Mouse (Mus musculus) spleen, adult 2 months (tissue): ENCODE data around the gene Nrm. TPM values are rescaled to one million over a fixed set of nuclear protein-coding genes. Genes with fewer than 3 reads are reported as not detected.

Experiments used
- DNase-seq, 2 experiments: peaks; one replicate each; pipeline versions ENCODE4 v3.0.0 to v3.0.0-alpha.2; 2012 to 2021; ENCODE audit warnings: low spot score in 2 of 2, low read depth in 1 of 2
- H3K27ac ChIP-seq: fragments of 200-500 bp; 2 replicates; pipeline ENCODE4 v1.5.1; 2012; ENCODE audit warnings: low read length, inconsistent platforms; ENCODE audit not compliant: insufficient read depth
- H3K27me3 ChIP-seq: fragments of 200-500 bp; 2 replicates; pipeline ENCODE4 v1.6.1; 2012; ENCODE audit warnings: mild to moderate bottlenecking, moderate library complexity, low read length, inconsistent platforms; ENCODE audit not compliant: control insufficient read depth, insufficient read depth
- H3K36me3 ChIP-seq: fragments of 200-500 bp; 2 replicates; pipeline ENCODE4 v1.6.1; 2012; ENCODE audit warnings: mild to moderate bottlenecking, low read length, inconsistent platforms; ENCODE audit not compliant: control insufficient read depth, insufficient read depth
- H3K4me1 ChIP-seq: fragments of 200-500 bp; 2 replicates; pipeline ENCODE4 v1.6.1; 2011; ENCODE audit warnings: inconsistent platforms; ENCODE audit not compliant: control insufficient read depth, insufficient read depth, insufficient read length
- H3K4me3 ChIP-seq: fragments of 200-500 bp; 2 replicates; pipeline ENCODE4 v1.5.1; 2011; ENCODE audit warnings: mild to moderate bottlenecking, inconsistent platforms; ENCODE audit not compliant: insufficient read depth, insufficient read length; ENCODE audit errors: extremely low read depth
- CTCF ChIP-seq: fragments of 200-500 bp; IDR thresholded peaks from 2 replicates; pipeline ENCODE4 v1.5.1; 2011; ENCODE audit warnings: mild to moderate bottlenecking, inconsistent platforms; ENCODE audit not compliant: insufficient read depth, insufficient read length, insufficient replicate concordance; ENCODE audit errors: extremely low read depth
- POLR2A ChIP-seq: fragments of 200-500 bp; IDR thresholded peaks from 2 replicates; pipeline ENCODE4 v1.6.1; 2011; ENCODE audit warnings: low read depth, low read length, inconsistent platforms
- WGBS: fragments of 180-500 bp; shearing (Covaris S2); methylation state at CpG from one replicate; pipeline ENCODE4 v1.1.7; 2018; 5-methylcytosine and 5-hydroxymethylcytosine counted together
- polyA plus RNA-seq: library from polyadenylated mRNA; depleted of rRNA; stranded (reverse); fragments of >200 nt; gene quantifications from 2 replicates; pipeline ENCODE4 v1.2.3, GENCODE M21; 2012; rRNA removed

Gene Nrm
- polyA plus RNA-seq, result 58.5 and 84.2 TPM in 2 replicates

- under 1% methylated on average over 47 of the region's 47 CpGs for WGBS
- peaks cover 3% of the 10 kb centered on the region; the same call in 1 of the 2 replicates for H3K4me1 ChIP-seq
- DNase-seq, result peak in 1 of 2 experiments; percentile 81
- TF ChIP-seq CTCF (no peak), POLR2A (peak; percentile 15; the same call in 1 of the 2 replicates)
- peak within 1 kb of the TSS; percentile 53 for H3K27ac ChIP-seq
- H3K27me3 ChIP-seq, result no peaks in the 10 kb centered on the region
- peak within 1 kb of the TSS; percentile 78 for H3K4me3 ChIP-seq
- H3K36me3 ChIP-seq, result 0 out of 2 replicates have a peak, but pooled peaks cover 4% of the 10 kb centered on the region
These were observed at the start of gene Nrm for GRCm38 (mm10) chr17:35861198-35861857. Nrm (plus strand) TSS chr17:35861318.

- WGBS, result 89% methylated on average over 5 of the region's 5 CpGs
- TF ChIP-seq POLR2A (no peak), CTCF (no peak)
- peaks cover 7% of the 10 kb centered on the region; the same call in 1 of the 2 replicates for H3K4me1 ChIP-seq
These were observed 48.8 kb upstream of the Nrm start for GRCm38 (mm10) chr17:35812307-35812706.

GRCm38 (mm10) chr17:35812736-35813135, 48.4 kb upstream of the Nrm start:
- DNase-seq, result no peak
- 68% methylated on average over 6 of the region's 6 CpGs for WGBS

More at GRCm38 (mm10) chr17:35812307-35812706, 48.8 kb upstream of the Nrm start:
- Histone ChIP-seq H3K36me3 (no peaks in the 10 kb centered on the region), H3K27ac (no peak overlapping the region), H3K4me3 (no peak overlapping the region), H3K27me3 (no peaks in the 10 kb centered on the region)
- no peak for DNase-seq

GRCm38 (mm10) chr17:35813245-35813647, 47.9 kb upstream of the Nrm start:
- 16% methylated on average over 7 of the region's 7 CpGs for WGBS

More at GRCm38 (mm10) chr17:35812736-35813135, 48.4 kb upstream of the Nrm start:
- TF ChIP-seq POLR2A, result no peak
- no peak for TF ChIP-seq CTCF
- Histone ChIP-seq H3K4me3 (no peak overlapping the region), H3K36me3 (no peaks in the 10 kb centered on the region), H3K27me3 (no peaks in the 10 kb centered on the region), H3K27ac (peak overlapping the region; percentile 15; the same call in 1 of the 2 replicates), H3K4me1 (peaks cover 7% of the 10 kb centered on the region; the same call in 1 of the 2 replicates)

GRCm38 (mm10) chr17:35813653-35814052, 47.5 kb upstream of the Nrm start:
- DNase-seq, result no peak
- H3K4me1 ChIP-seq, result peaks cover 7% of the 10 kb centered on the region; the same call in 1 of the 2 replicates

More at GRCm38 (mm10) chr17:35813245-35813647, 47.9 kb upstream of the Nrm start:
- no peaks in the 10 kb centered on the region for H3K36me3 ChIP-seq
- no peaks in the 10 kb centered on the region for H3K27me3 ChIP-seq
- H3K27ac ChIP-seq, result peak overlapping the region; percentile 15
- DNase-seq, result peak in 1 of 2 experiments; percentile 27
- H3K4me1 ChIP-seq, result peaks cover 7% of the 10 kb centered on the region; the same call in 1 of the 2 replicates
- H3K4me3 ChIP-seq, result no peak overlapping the region
- TF ChIP-seq POLR2A, result no peak
- TF ChIP-seq CTCF, result no peak

GRCm38 (mm10) chr17:35814678-35815077, 46.4 kb upstream of the Nrm start:
- H3K36me3 ChIP-seq, result no peaks in the 10 kb centered on the region
- DNase-seq, result no peak
- H3K4me3 ChIP-seq, result no peak overlapping the region
- H3K27ac ChIP-seq, result no peak overlapping the region
- TF ChIP-seq CTCF, result no peak
- TF ChIP-seq POLR2A, result no peak
- WGBS, result 73% methylated on average over 6 of the region's 6 CpGs
- H3K27me3 ChIP-seq, result no peaks in the 10 kb centered on the region
- peaks cover 7% of the 10 kb centered on the region; the same call in 1 of the 2 replicates for H3K4me1 ChIP-seq

More at GRCm38 (mm10) chr17:35813653-35814052, 47.5 kb upstream of the Nrm start:
- 25% methylated on average over 7 of the region's 7 CpGs for WGBS
- Histone ChIP-seq H3K4me3 (no peak overlapping the region), H3K36me3 (no peaks in the 10 kb centered on the region), H3K27me3 (no peaks in the 10 kb centered on the region), H3K27ac (peak overlapping the region; percentile 15; the same call in 1 of the 2 replicates)
- TF ChIP-seq POLR2A, result no peak
- TF ChIP-seq CTCF, result no peak
